Mouse (Mus musculus): ENCODE measurements around the gene Thumpd2. TPM values are rescaled to one million over a fixed set of nuclear protein-coding genes. Genes with fewer than 3 reads are reported as not detected.
A peak's percentile ranks its signal among the peaks of the same experiment; 100 is the strongest.

The Thumpd2 gene
- polyA plus RNA-seq, 1 experiment from 2014 or later = 5.0 TPM

- 88% methylated on average over 5 of the region's 5 CpGs for WGBS (ENCODE audit: insufficient replicate concordance)
- Histone ChIP-seq H3K4me3 (ENCODE audit: low read depth, low read length) (no peak overlapping the region), H3K4me1 (ENCODE audit: insufficient read depth) (peaks cover 2% of the 10 kb centered on the region; the same call in 1 of the 2 replicates), H3K9ac (replicated peaks) (no peak overlapping the region), H3K27me3 (ENCODE audit: insufficient read depth, low read length) (no peaks in the 10 kb centered on the region), H3K4me2 (ENCODE audit: low read depth, low read length) (no peak overlapping the region), H3K9me3 (ENCODE audit: low read length) (no peaks in the 10 kb centered on the region), H3K27ac (ENCODE audit: low read depth) (no peak overlapping the region), H3K36me3 (replicated peaks; ENCODE audit: insufficient read depth, low read length) (peaks cover 18% of the 10 kb centered on the region)
- no peak for ATAC-seq
- TF ChIP-seq CTCF (IDR thresholded peaks at IDR 0.05; ENCODE audit: low read depth) = no peak
- TF ChIP-seq EP300 (IDR thresholded peaks at IDR 0.05; ENCODE audit: low read depth) = no peak
- no peak for DNase-seq
Observed at GRCm38 (mm10) chr17:81055522-81055921, 9.4 kb downstream of the Thumpd2 start.

GRCm38 (mm10) chr17:81053274-81053673 lies 11.6 kb downstream of the Thumpd2 start:
- ATAC-seq = 0 out of 2 replicates have a peak, but pooled peaks have one; percentile 38

GRCm38 (mm10) chr17:81047930-81048564 lies 16.8 kb downstream of the Thumpd2 start:
- DNase-seq = no peak
- TF ChIP-seq EP300 (IDR thresholded peaks at IDR 0.05; ENCODE audit: low read depth) (no peak), CTCF (IDR thresholded peaks at IDR 0.05; ENCODE audit: low read depth) (no peak)
- Histone ChIP-seq H3K4me1 (ENCODE audit: insufficient read depth) (peaks cover 2% of the 10 kb centered on the region; the same call in 1 of the 2 replicates), H3K27ac (ENCODE audit: low read depth) (no peak overlapping the region), H3K4me2 (ENCODE audit: low read depth, low read length) (no peak overlapping the region), H3K36me3 (replicated peaks; ENCODE audit: insufficient read depth, low read length) (peaks cover 32% of the 10 kb centered on the region), H3K4me3 (ENCODE audit: low read depth, low read length) (no peak overlapping the region), H3K9ac (replicated peaks) (no peak overlapping the region), H3K9me3 (ENCODE audit: low read length) (no peaks in the 10 kb centered on the region), H3K27me3 (ENCODE audit: insufficient read depth, low read length) (no peaks in the 10 kb centered on the region)
- no peak for ATAC-seq
- whole genome bisulfite sequencing (ENCODE audit: insufficient replicate concordance) = 80% methylated on average over 7 of the region's 7 CpGs

More at GRCm38 (mm10) chr17:81053274-81053673, 11.6 kb downstream of the Thumpd2 start:
- Histone ChIP-seq H3K36me3 (replicated peaks; ENCODE audit: insufficient read depth, low read length) (peaks cover 27% of the 10 kb centered on the region), H3K4me2 (ENCODE audit: low read depth, low read length) (no peak overlapping the region), H3K9me3 (ENCODE audit: low read length) (no peaks in the 10 kb centered on the region), H3K4me1 (ENCODE audit: insufficient read depth) (peaks cover 2% of the 10 kb centered on the region; the same call in 1 of the 2 replicates), H3K27me3 (ENCODE audit: insufficient read depth, low read length) (no peaks in the 10 kb centered on the region), H3K9ac (replicated peaks) (no peak overlapping the region), H3K4me3 (ENCODE audit: low read depth, low read length) (no peak overlapping the region), H3K27ac (ENCODE audit: low read depth) (no peak overlapping the region)
- WGBS (ENCODE audit: insufficient replicate concordance) = 79% methylated on average over 2 of the region's 2 CpGs
- no peak for TF ChIP-seq CTCF (IDR thresholded peaks at IDR 0.05; ENCODE audit: low read depth)
- no peak for TF ChIP-seq EP300 (IDR thresholded peaks at IDR 0.05; ENCODE audit: low read depth)
- DNase-seq = no peak

- ATAC-seq (no peak), DNase-seq (peak; percentile 57)
- no peak for TF ChIP-seq EP300 (IDR thresholded peaks at IDR 0.05; ENCODE audit: low read depth)
- TF ChIP-seq CTCF (IDR thresholded peaks at IDR 0.05; ENCODE audit: low read depth) = peak; percentile 72
- Histone ChIP-seq H3K36me3 (replicated peaks; ENCODE audit: insufficient read depth, low read length) (peaks cover 27% of the 10 kb centered on the region), H3K4me3 (ENCODE audit: low read depth, low read length) (no peak overlapping the region), H3K4me2 (ENCODE audit: low read depth, low read length) (no peak overlapping the region), H3K9me3 (ENCODE audit: low read length) (no peaks in the 10 kb centered on the region), H3K4me1 (ENCODE audit: insufficient read depth) (peaks cover 6% of the 10 kb centered on the region; the same call in 1 of the 2 replicates), H3K27me3 (ENCODE audit: insufficient read depth, low read length) (no peaks in the 10 kb centered on the region), H3K9ac (replicated peaks) (no peak overlapping the region), H3K27ac (ENCODE audit: low read depth) (no peak overlapping the region)
- 76% methylated on average over 9 of the region's 9 CpGs for WGBS (ENCODE audit: insufficient replicate concordance)
Observed at GRCm38 (mm10) chr17:81045525-81046150, 19.2 kb downstream of the Thumpd2 start.

GRCm38 (mm10) chr17:81045115-81045514 lies 19.8 kb downstream of the Thumpd2 start:
- H3K27ac ChIP-seq (ENCODE audit: low read depth) = no peak overlapping the region
- no peaks in the 10 kb centered on the region for H3K9me3 ChIP-seq (ENCODE audit: low read length)
- H3K27me3 ChIP-seq (ENCODE audit: insufficient read depth, low read length) = no peaks in the 10 kb centered on the region
- H3K4me1 ChIP-seq (ENCODE audit: insufficient read depth) = peaks cover 6% of the 10 kb centered on the region; the same call in 1 of the 2 replicates
- H3K4me2 ChIP-seq (ENCODE audit: low read depth, low read length) = no peak overlapping the region
- H3K36me3 ChIP-seq (replicated peaks; ENCODE audit: insufficient read depth, low read length) = peaks cover 22% of the 10 kb centered on the region
- ATAC-seq (no peak), DNase-seq (no peak)
- 75% methylated on average over 6 of the region's 6 CpGs for WGBS (ENCODE audit: insufficient replicate concordance)
- TF ChIP-seq EP300 (IDR thresholded peaks at IDR 0.05; ENCODE audit: low read depth) = no peak
- no peak overlapping the region for H3K9ac ChIP-seq (replicated peaks)
- H3K4me3 ChIP-seq (ENCODE audit: low read depth, low read length) = no peak overlapping the region

- peaks cover 18% of the 10 kb centered on the region for H3K36me3 ChIP-seq (replicated peaks; ENCODE audit: insufficient read depth, low read length)
Observed at GRCm38 (mm10) chr17:81044356-81044755, 20.5 kb downstream of the Thumpd2 start.

More at GRCm38 (mm10) chr17:81044356-81044755, 20.5 kb downstream of the Thumpd2 start:
- Histone ChIP-seq H3K4me1 (ENCODE audit: insufficient read depth) (peaks cover 6% of the 10 kb centered on the region; the same call in 1 of the 2 replicates), H3K4me3 (ENCODE audit: low read depth, low read length) (no peak overlapping the region), H3K27me3 (ENCODE audit: insufficient read depth, low read length) (no peaks in the 10 kb centered on the region), H3K4me2 (ENCODE audit: low read depth, low read length) (no peak overlapping the region), H3K9me3 (ENCODE audit: low read length) (no peaks in the 10 kb centered on the region), H3K27ac (ENCODE audit: low read depth) (no peak overlapping the region), H3K9ac (replicated peaks) (no peak overlapping the region)
- DNase-seq = no peak
- no peak for ATAC-seq
- WGBS (ENCODE audit: insufficient replicate concordance) = 84% methylated on average over 3 of the region's 3 CpGs
- TF ChIP-seq EP300 (IDR thresholded peaks at IDR 0.05; ENCODE audit: low read depth) = no peak
- TF ChIP-seq CTCF (IDR thresholded peaks at IDR 0.05; ENCODE audit: low read depth) = no peak

Measured in liver, postnatal 0 days (tissue).